Mouse (Mus musculus): Measurements from ENCODE around the gene Med15.

DNA sequence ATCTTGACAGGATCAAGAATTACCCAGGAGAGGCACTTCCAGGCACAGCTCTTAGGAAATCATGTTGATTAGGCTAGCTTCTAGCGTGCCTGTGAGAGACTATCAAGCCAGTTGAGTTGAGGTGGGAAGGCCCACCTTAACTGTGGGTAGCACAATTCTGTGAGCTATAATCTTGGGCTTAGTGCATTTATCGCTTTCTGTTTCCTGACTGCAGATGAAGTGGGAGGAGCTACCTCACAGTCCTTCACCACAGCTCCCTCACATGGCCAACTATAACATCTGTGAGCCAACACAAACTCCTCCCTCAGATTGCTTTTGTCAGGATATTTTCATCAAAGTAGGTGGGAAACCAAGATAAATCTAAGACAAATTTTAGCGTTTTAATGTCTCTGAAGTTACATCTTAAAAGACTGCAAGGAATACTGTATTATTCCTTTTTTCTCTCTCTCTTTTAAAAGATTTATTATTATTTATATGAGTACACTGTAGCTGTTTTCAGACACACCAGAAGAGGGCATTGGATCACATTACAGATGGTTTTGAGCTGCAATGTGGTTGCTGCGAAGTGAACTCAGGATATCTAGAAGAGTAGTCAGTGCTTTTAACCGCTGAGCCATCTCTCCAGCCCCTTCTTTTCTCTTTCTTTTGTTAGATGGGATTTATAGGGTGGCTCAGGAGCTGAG is 5.4 kb downstream of the Med15 start:
- TF ChIP-seq CTCF (IDR thresholded peaks at IDR 0.05; ENCODE audit: extremely low read depth, insufficient read length, insufficient replicate concordance, low read depth, low read length): no peak
- no peak for TF ChIP-seq POLR2A (IDR thresholded peaks at IDR 0.05; ENCODE audit: low read depth, low read length)
